Mouse (Mus musculus) small intestine, adult 2 months (tissue): Measurements from ENCODE around the gene 9230112D13Rik.

ENCODE experiments used
- CTCF ChIP-seq: fragments of 200-500 bp; IDR thresholded peaks from 2 replicates; pipeline ENCODE4 v1.5.1; 2012; ENCODE audit warnings: low read depth, mild to moderate bottlenecking, control low read depth, inconsistent platforms, low read length, moderate library complexity, mixed read lengths; ENCODE audit not compliant: insufficient replicate concordance, insufficient read length; ENCODE audit errors: extremely low read depth
- POLR2A ChIP-seq: fragments of 200-500 bp; IDR thresholded peaks from 2 replicates; pipeline ENCODE4 v1.6.1; 2012; ENCODE audit warnings: low read depth, mild to moderate bottlenecking, control low read depth, inconsistent platforms, low read length, moderate library complexity

DNA sequence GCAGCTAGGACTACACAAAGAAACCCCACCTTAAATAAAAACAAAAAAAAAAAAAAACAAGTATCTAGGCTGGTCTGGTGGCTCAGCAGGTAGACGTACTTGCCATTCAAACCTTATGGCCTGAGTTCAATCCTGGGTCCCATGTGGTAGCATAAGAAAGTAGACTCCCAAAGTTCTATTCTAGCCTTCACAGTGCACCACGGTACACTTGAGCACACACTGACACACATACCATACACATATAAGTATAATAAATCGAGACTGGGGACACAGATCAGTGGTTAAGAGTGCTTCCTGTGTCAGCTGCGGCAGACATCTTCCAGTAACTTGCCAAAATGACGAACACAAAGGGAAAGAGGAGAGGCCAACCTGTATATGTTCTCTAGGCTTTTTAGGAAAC is 6.7 kb downstream of the 9230112D13Rik start:
- TF ChIP-seq CTCF = no peak
- TF ChIP-seq POLR2A = no peak
